Mouse (Mus musculus): ENCODE data around the gene Lamtor5.

The Lamtor5 gene

GRCm38 (mm10) chr3:107266814-107267345 is 11.8 kb upstream of the Lamtor5 start:
- WGBS, result 84% methylated on average over 2 of the region's 2 CpGs

GRCm38 (mm10) chr3:107272433-107272832 is 6.2 kb upstream of the Lamtor5 start:
- WGBS, result 93% methylated on average over 3 of the region's 3 CpGs

GRCm38 (mm10) chr3:107273820-107274219 is 4.8 kb upstream of the Lamtor5 start:
- WGBS, result 5% methylated on average over 3 of the region's 3 CpGs

- 71% methylated on average over 5 of the region's 5 CpGs for WGBS
Measured at GRCm38 (mm10) chr3:107275351-107275750, 3.3 kb upstream of the Lamtor5 start.

- 65% methylated on average over 4 of the region's 4 CpGs for WGBS
Measured at GRCm38 (mm10) chr3:107275996-107276395, 2.7 kb upstream of the Lamtor5 start.

- WGBS, result 90% methylated on average over 3 of the region's 3 CpGs
Measured at GRCm38 (mm10) chr3:107276626-107277025, 2.0 kb upstream of the Lamtor5 start.

- 77% methylated on average over 2 of the region's 2 CpGs for WGBS
Measured at GRCm38 (mm10) chr3:107286123-107286522, 7.5 kb downstream of the Lamtor5 start.

GRCm38 (mm10) chr3:107290764-107291381 is 12.2 kb downstream of the Lamtor5 start, which contains the start of gene Slc16a4:
Gene Slc16a4, plus strand, starts transcription at chr3:107291230.
- 33% methylated on average over 9 of the region's 9 CpGs for WGBS

GRCm38 (mm10) chr3:107295672-107296360 is 17.2 kb downstream of the Lamtor5 start:
- 85% methylated on average over 5 of the region's 5 CpGs for WGBS

GRCm38 (mm10) chr3:107296917-107297316 is 18.3 kb downstream of the Lamtor5 start:
- 81% methylated on average over 4 of the region's 4 CpGs for WGBS

GRCm38 (mm10) chr3:107317338-107317737 is 38.7 kb downstream of the Lamtor5 start:
- 91% methylated on average over 3 of the region's 3 CpGs for WGBS

- 85% methylated on average over 2 of the region's 2 CpGs for WGBS
Measured at GRCm38 (mm10) chr3:107321141-107321540, 42.5 kb downstream of the Lamtor5 start.

- 98% methylated on average over 1 of the region's 1 CpGs for WGBS
Measured at GRCm38 (mm10) chr3:107326442-107326841, 47.8 kb downstream of the Lamtor5 start.

- WGBS, result 69% methylated on average over 28 of the region's 28 CpGs
Measured at GRCm38 (mm10) chr3:107330503-107331424, 52.1 kb downstream of the Lamtor5 start.

GRCm38 (mm10) chr3:107331746-107332126 is 53.1 kb downstream of the Lamtor5 start:
- 20% methylated on average over 17 of the region's 17 CpGs for WGBS

- under 1% methylated on average over 75 of the region's 75 CpGs for WGBS
Measured at GRCm38 (mm10) chr3:107332127-107332959, 53.7 kb downstream of the Lamtor5 start.

- under 1% methylated on average over 37 of the region's 37 CpGs for whole genome bisulfite sequencing
Measured at GRCm38 (mm10) chr3:107332960-107333380, 54.3 kb downstream of the Lamtor5 start.
